Mouse (Mus musculus) liver, postnatal 0 days (tissue): ENCODE measurements around the gene Lsm6. TPM values are rescaled to one million over a fixed set of nuclear protein-coding genes. Genes with fewer than 3 reads are reported as not detected.
"Not testable (repeated sequence)": the region's sequence is repeated elsewhere in the genome, so short reads cannot be mapped to it uniquely, and the experiment has no call there.

Experiments used
- ATAC-seq: fragments of 200-750 bp; cut with Nextera tagmentation; 2 replicates; pipeline ENCODE4 v1.8.0; 2017; ENCODE audit warnings: mild to moderate bottlenecking, moderate library complexity
- DNase-seq: peaks from one replicate; pipeline ENCODE4 v3.0.0-alpha.2; 2016
- H3K27ac ChIP-seq: fragments of 300-500 bp; sonication (generic); 2 replicates; pipeline ENCODE4 v1.5.1; 2014; ENCODE audit warnings: antibody characterized with exemption, moderate library complexity, mild to moderate bottlenecking, low read depth
- H3K27me3 ChIP-seq: fragments of 300-500 bp; sonication (generic); 2 replicates; pipeline ENCODE4 v1.6.1; 2014; ENCODE audit warnings: low read length, control low read depth, mixed read lengths; ENCODE audit not compliant: insufficient read depth
- H3K36me3 ChIP-seq: fragments of 300-500 bp; sonication (generic); replicated peaks from 2 replicates; pipeline ENCODE4 v1.6.1; 2014; ENCODE audit warnings: mild to moderate bottlenecking, control low read depth, low read length, moderate library complexity, mixed read lengths; ENCODE audit not compliant: insufficient read depth
- H3K4me1 ChIP-seq: fragments of 300-500 bp; sonication (generic); 2 replicates; pipeline ENCODE4 v1.6.1; 2014; ENCODE audit warnings: antibody characterized with exemption, mild to moderate bottlenecking, control low read depth; ENCODE audit not compliant: insufficient read depth
- H3K4me2 ChIP-seq: fragments of 300-500 bp; sonication (generic); 2 replicates; pipeline ENCODE4 v1.6.1; 2014; ENCODE audit warnings: low read depth, mild to moderate bottlenecking, low read length, moderate library complexity, mixed read lengths
- H3K4me3 ChIP-seq: fragments of 300-500 bp; sonication (generic); 2 replicates; pipeline ENCODE4 v1.5.1; 2014; ENCODE audit warnings: low read depth, low read length
- H3K9ac ChIP-seq: fragments of 300-500 bp; sonication (generic); replicated peaks from 2 replicates; pipeline ENCODE4 v1.6.1; 2014; ENCODE audit warnings: mild to moderate bottlenecking, moderate library complexity
- H3K9me3 ChIP-seq: fragments of 300-500 bp; sonication (generic); 2 replicates; pipeline ENCODE4 v1.6.1; 2016; ENCODE audit warnings: mild to moderate bottlenecking, control low read depth, low read length, mixed read lengths
- CTCF ChIP-seq: sonication (generic); IDR thresholded peaks from 2 replicates; pipeline ENCODE4 v1.5.1; 2016; ENCODE audit warnings: antibody characterized with exemption, low read depth
- EP300 ChIP-seq: IDR thresholded peaks from 2 replicates; pipeline ENCODE4 v1.6.1; 2016; ENCODE audit warnings: antibody characterized with exemption, low read depth, mild to moderate bottlenecking
- WGBS: fragments of 180-500 bp; shearing (Covaris S2); extraction: QIAGEN DNeasy Blood & Tissue Kit; methylation state at CpG from one replicate; pipeline ENCODE4 v1.1.7; 2014; ENCODE audit not compliant: insufficient replicate concordance; 5-methylcytosine and 5-hydroxymethylcytosine counted together
- polyA plus RNA-seq: library from polyadenylated mRNA; unstranded; fragments of >200 nt; fragmentation: Nextera tagmentation; extraction: Ambion mirVana; gene quantifications from 2 replicates; pipeline ENCODE4 v1.2.1, GENCODE M21; 2015

Lsm6 gene
- polyA plus RNA-seq, 1 experiment from 2014 or later = 97.3 TPM

DNA sequence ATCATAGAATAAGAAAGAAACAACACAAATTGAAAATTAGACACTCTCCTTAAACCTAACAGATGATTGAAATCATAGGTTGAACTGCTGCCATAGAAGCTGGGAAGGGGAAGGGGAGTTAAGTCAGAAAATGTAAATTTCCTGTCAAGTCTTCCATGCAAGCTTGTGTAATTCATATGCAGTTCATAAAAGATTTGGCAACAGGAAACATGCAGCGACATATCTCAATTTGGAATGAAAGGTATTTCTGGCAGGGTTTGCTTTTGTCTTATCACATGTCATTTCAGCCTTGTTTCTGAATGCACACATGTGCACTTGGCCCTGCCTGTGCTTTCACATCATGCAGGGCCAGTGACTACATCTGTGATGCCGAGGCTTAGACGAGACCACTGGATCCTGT, 26.3 kb upstream of the Lsm6 start:
- no peak for ATAC-seq

DNA sequence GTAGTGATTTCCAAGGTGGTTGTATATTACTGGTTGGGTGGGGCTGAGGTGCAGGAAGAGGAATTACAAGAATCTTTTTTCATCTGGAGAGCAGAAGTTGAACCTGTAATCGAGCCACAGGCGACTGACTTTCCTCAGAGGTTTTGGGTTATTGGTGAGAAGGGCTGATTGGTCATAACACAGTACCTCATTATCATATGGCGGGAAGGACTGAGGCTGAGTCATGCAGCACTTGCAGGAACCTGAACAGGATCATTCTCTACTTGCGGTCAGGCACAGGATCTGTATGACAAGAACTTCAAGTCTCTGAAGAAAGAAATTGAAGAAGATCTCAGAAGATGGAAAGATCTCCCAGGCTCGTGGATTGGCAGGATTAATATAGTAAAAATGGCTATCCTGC, 23.6 kb upstream of the Lsm6 start:
- Histone ChIP-seq H3K27me3 (no peaks in the 10 kb centered on the region), H3K36me3 (no peaks in the 10 kb centered on the region), H3K4me2 (no peak overlapping the region), H3K9ac (no peak overlapping the region), H3K27ac (no peak overlapping the region), H3K4me3 (no peak overlapping the region), H3K4me1 (no peaks in the 10 kb centered on the region), H3K9me3 (no peaks in the 10 kb centered on the region)
- no peak for DNase-seq
- 69% methylated on average over 5 of the region's 5 CpGs for WGBS
- no peak for ATAC-seq
- no peak for TF ChIP-seq CTCF
- no peak for TF ChIP-seq EP300

More for the DNA sequence above, 26.3 kb upstream of the Lsm6 start:
- Histone ChIP-seq H3K4me2 (no peak overlapping the region), H3K27me3 (no peaks in the 10 kb centered on the region), H3K9me3 (no peaks in the 10 kb centered on the region), H3K27ac (no peak overlapping the region), H3K9ac (no peak overlapping the region), H3K4me1 (no peaks in the 10 kb centered on the region), H3K4me3 (no peak overlapping the region), H3K36me3 (no peaks in the 10 kb centered on the region)
- no peak for TF ChIP-seq CTCF
- TF ChIP-seq EP300 = no peak
- no peak for DNase-seq
- 68% methylated on average over 3 of the region's 3 CpGs for WGBS

DNA sequence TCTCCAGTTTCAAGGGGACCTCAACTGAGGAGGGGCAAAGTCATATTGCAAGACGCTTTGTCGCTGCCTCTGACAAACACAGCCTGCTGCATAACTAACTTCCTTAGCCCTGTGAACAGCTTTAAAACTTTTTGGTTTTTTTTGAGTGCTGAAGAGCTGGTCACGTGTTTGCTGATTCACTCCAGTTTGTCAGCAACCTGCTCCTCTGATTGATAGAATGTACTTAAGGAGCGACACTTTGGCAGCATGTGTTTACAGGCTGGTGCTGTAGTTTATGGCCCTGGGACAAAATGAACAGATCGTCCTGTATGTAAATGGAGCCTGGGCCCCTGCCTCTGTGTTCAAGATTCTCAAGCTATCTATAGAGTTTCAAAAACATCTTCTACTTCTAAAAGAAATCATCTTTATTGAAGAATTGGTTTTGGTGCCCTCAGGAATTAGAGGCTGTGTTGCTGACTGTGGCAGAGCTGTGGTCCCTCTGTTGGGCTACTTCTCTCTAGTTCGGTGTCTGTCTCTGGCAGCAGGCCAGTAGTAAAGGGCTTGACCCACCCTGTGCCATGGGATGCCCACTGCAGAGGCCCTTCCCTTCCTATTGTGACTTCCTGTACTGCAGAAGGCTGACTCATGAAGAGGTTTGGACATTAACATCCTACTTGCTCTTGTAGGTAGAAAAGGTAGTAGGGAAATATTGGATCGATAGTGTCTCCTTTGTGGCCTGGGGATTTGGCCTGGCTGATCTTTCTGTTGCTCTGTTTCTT, 17.9 kb upstream of the Lsm6 start:
- no peaks in the 10 kb centered on the region for H3K36me3 ChIP-seq
- WGBS = 66% methylated on average over 7 of the region's 7 CpGs
- H3K4me2 ChIP-seq = no peak overlapping the region
- TF ChIP-seq CTCF (no peak), EP300 (no peak)
- no peaks in the 10 kb centered on the region for H3K9me3 ChIP-seq
- no peak overlapping the region for H3K4me3 ChIP-seq
- peaks cover 4% of the 10 kb centered on the region; the same call in 1 of the 2 replicates for H3K4me1 ChIP-seq
- no peak overlapping the region for H3K27ac ChIP-seq
- no peak overlapping the region for H3K9ac ChIP-seq
- DNase-seq (no peak), ATAC-seq (no peak)
- no peaks in the 10 kb centered on the region for H3K27me3 ChIP-seq

DNA sequence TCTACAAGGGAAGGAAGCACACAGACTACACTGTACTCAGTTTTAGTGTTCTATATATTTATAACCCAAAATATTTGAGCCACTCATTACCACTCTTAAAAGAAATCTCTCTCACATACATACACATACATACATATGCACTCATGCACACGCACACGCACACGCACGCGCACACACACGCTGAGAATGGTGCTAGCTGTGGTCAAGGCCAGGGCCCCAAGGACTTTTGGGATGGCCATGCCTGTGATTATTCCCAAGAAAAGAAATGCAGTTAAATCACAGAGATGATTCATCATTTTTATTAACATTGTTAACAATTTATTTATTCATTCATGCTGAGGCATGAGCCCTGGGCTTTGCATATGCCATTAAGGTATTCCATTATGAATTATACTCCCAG, 15.2 kb upstream of the Lsm6 start:
- ATAC-seq = no peak
- Histone ChIP-seq H3K27ac (no peak overlapping the region), H3K4me2 (no peak overlapping the region), H3K36me3 (no peaks in the 10 kb centered on the region), H3K27me3 (no peaks in the 10 kb centered on the region), H3K9ac (no peak overlapping the region), H3K4me1 (peaks cover 4% of the 10 kb centered on the region; the same call in 1 of the 2 replicates), H3K9me3 (no peaks in the 10 kb centered on the region), H3K4me3 (no peak overlapping the region)
- no peak for TF ChIP-seq EP300
- 92% methylated on average over 6 of the region's 6 CpGs for WGBS
- no peak for DNase-seq

DNA sequence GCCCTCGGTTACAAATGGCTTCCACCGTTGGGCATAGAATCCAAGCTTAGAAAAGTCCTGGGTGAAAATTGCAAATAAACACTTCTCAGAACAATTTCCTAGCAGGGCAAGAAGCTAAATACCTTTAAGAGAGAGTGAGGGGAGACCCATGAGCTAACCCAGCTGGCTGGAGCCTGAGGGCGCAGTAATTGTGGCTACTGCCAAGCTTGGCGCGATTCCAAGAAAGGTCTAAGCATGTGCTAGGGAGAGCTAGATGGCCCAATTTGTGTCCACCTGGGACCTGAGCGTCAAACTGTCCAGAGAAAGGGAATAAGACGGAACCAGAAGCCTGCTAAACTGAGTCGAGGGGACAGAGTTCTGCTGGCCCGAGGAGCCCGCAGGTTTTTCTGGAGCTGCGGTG, 7.5 kb upstream of the Lsm6 start:
- WGBS = 87% methylated on average over 11 of the region's 11 CpGs
- DNase-seq (no peak), ATAC-seq (no peak)
- no peak overlapping the region for H3K4me2 ChIP-seq
- TF ChIP-seq CTCF (no peak), EP300 (no peak)
- no peaks in the 10 kb centered on the region for H3K9me3 ChIP-seq
- H3K4me1 ChIP-seq = no peaks in the 10 kb centered on the region
- no peaks in the 10 kb centered on the region for H3K27me3 ChIP-seq
- H3K9ac ChIP-seq = no peak overlapping the region
- H3K27ac ChIP-seq = no peak overlapping the region
- no peaks in the 10 kb centered on the region for H3K36me3 ChIP-seq
- H3K4me3 ChIP-seq = no peak overlapping the region

DNA sequence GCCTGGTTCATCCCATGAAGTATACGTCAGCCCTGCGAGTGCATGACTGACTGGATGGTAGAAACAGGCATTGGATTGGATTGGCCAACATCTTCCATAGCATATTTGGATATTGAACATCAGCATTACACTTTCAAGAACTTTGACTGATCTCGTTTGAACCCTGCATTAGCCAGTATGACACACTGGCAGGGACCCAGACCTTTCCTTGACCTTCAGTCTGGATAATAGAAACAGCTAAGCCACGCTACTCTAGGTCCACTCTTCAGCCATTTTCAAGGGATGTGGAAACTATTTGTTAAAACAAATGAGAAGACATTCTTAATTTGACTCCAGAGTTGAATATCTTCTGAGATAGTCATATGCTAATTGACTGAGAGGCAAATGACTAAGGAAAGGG, 3.6 kb upstream of the Lsm6 start:
- no peak for ATAC-seq
- no peak for DNase-seq
- Histone ChIP-seq H3K9ac (no peak overlapping the region), H3K9me3 (no peaks in the 10 kb centered on the region), H3K4me2 (no peak overlapping the region), H3K27me3 (no peaks in the 10 kb centered on the region), H3K36me3 (no peaks in the 10 kb centered on the region), H3K27ac (no peak overlapping the region), H3K4me1 (peaks cover 3% of the 10 kb centered on the region; the same call in 1 of the 2 replicates), H3K4me3 (no peak overlapping the region)
- no peak for TF ChIP-seq CTCF
- no peak for TF ChIP-seq EP300
- WGBS = 73% methylated on average over 4 of the region's 4 CpGs

DNA sequence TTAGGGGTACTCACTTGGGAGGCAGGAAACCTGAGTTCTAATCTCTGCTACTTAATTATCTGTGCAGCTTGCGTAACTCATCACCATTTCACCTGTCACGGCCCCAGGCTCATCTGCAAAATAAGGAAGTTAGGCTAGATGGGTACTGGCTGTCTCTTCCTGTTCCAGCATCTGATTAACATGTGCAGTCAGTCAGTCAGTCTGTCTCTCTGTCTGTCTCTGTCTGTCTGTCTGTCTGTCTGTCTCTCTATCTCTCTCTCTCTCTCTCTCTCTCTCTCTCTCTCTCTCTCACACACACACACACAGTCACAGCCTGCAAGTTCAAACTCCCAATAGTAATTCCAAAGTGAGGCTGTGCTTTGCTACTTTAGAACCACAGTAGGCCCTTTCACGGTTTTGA, 967 bp downstream of the Lsm6 start:
- ATAC-seq, H3K36me3 ChIP-seq, H3K27me3 ChIP-seq, H3K4me1 ChIP-seq, H3K9me3 ChIP-seq, DNase-seq: not testable (repeated sequence)
- Histone ChIP-seq H3K4me3 (peak overlapping the region; percentile 85), H3K9ac (peak overlapping the region; percentile 85), H3K27ac (peak overlapping the region; percentile 94), H3K4me2 (peak overlapping the region; percentile 71)
- 13% methylated on average over 3 of the region's 3 CpGs for WGBS
